Mouse (Mus musculus) cerebellum, postnatal 4 days (tissue): Measurements from ENCODE around the gene Cacna1a.
"Not testable (repeated sequence)": the region's sequence is repeated elsewhere in the genome, so short reads cannot be mapped to it uniquely, and the experiment has no call there.

Experiments used
- DNase-seq, 2 experiments: peaks; one replicate each; pipeline ENCODE4 v3.0.0; 2022; ENCODE audit warnings: low spot score in 2 of 2, mixed read lengths in 1 of 2

The Cacna1a gene

DNA sequence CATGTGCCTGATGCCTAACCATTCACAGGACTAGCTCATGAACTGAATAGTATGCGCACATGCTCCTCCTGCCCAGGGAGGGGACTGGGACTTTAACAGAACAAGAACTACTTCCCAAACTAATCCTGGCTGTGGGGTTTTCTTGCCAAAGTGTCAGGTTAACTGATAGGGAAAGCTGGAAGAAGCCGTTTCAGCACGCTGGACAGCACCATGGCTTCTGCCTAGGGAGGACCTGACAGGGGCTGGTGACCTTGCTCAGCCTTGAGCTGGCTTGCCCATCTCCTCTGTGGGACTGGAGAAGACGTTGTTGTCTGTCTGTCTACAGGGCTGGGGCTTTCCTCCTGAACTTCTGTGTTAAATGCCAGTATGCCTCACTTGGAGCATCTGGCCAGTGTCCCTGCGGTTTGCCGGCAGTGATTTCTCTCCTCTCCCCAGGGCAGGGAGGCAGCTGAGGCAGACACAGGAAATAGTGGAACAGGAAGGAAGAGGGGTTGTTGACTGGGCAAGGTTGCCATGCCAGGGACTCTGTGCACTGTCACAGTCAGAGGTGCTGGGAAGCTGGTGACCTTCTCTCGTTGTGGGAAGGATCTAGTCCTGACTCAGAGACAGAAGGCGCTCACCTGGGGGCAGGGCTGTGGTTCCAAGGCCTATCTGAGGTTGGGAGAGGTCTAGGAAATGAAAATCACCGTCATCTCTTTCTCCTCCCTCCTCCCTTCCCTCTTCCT lies 83.2 kb downstream of the Cacna1a start:
- no peak for DNase-seq

DNA sequence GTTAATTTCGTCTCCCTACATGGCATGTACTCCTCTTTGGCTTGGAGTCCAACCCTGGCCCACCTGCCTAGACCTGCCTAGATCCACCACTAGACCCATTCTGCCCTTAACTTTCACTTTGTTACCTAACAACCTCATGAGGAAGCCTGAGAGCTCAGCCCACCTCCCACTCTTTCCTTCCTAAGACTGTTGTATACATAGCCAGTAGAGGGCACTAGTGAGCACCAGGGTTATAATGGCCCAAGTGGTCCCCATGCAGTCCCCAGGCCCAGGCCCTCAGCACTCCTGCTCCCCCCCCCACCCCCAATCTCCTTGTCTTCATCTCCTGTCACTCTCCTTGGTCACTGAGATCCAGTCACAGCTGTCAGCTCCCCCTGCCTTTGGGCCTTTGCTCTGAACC lies 86.2 kb downstream of the Cacna1a start:
- no peak for DNase-seq

DNA sequence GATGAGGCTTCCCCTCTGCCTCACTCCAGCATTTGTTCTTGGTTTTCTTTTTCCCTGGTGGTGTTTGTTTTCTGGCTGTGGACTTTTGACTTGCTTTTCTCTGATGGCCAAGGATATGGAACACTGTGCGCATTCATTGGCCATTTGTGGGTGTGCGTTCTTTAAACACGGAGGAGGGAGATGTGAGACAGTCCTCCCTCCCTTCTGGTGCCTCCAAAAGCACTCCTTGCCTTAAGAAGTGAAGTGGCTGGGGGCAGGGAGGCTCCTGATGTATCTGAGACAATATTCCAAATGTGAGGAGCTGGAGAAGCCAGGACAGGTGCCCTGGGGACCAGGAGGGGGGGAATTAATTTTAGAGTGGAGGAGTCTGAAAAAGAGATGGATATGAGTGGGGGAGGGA lies 89.1 kb downstream of the Cacna1a start:
- DNase-seq, result no peak

DNA sequence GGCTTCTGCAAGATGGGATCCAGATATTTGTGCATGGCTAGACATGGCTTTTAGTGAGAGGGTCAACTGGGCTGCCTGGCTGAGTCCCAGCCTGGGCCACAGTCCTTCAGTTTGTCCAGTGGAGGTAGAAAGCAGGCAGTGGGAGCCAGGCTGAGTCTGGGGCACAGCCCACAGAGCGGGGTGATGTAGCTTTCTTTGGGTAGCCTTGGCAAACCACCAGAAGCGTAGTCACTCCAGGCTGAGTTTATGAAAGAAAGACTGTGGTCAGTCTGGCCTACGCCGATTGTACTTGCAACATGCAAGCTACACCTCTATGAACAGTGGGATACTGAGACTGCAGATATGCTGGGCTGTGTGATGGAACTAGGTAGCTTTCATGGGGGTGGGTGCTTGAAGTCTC lies 94.8 kb downstream of the Cacna1a start:
- DNase-seq, result no peak

DNA sequence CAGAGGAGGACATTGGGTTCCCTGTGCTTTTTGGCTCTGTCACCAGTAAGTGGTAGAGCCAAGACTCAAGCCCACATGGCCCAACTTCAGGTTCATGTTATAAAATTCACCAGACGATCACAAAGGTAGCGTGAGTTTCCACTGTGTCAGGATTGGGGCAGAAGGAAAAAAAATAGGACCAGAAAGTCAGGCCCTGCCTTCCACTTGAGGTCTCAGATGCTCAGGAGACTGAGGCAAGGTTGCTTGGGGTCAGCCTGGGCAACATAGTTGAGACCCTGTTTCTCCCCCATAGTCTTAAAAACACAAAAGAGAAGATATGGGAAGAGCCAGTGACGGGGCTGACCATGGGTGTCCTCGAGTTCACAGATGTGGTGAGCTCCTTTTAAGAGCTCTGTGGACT lies 97.1 kb downstream of the Cacna1a start:
- DNase-seq, result no peak

DNA sequence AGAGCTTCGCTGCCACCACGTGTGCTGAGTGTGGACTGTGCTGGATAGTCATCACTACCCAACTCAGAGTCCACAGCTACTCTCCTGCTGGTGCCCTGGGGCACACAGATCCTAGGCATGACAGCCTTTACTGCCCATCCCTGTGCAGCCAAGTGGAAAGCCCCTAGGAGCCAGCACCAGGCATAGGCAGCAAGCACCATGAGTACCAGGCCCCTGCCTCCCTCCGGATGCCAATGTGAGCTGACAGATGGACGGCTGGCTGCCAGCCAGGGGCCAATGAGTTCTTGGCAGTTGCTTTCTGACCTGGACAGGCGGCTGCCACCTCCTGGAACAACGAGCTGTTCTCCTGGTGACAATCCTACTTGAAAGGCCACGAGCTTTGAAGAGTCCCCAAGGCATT lies 97.6 kb downstream of the Cacna1a start:
- DNase-seq, result peak; percentile 71 to 94

DNA sequence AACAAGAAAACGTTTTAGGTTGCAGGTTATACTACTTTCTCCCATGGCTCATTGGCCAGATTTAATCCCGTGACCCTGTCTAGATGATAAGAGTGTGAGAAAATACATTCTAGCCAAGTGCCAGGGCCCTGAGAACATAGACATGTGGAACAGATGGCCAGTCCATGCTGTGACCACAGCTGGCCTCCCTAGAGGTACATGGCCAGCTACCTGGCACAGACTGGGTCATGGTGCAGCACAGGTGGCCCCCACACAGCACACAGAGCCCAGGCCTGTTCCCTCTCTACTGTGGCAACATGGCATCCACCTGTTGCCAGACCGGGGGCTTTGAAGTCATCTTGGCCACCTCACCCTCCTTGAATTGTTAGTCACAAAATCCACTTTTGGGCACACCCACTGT lies 101.0 kb downstream of the Cacna1a start:
- no peak for DNase-seq

DNA sequence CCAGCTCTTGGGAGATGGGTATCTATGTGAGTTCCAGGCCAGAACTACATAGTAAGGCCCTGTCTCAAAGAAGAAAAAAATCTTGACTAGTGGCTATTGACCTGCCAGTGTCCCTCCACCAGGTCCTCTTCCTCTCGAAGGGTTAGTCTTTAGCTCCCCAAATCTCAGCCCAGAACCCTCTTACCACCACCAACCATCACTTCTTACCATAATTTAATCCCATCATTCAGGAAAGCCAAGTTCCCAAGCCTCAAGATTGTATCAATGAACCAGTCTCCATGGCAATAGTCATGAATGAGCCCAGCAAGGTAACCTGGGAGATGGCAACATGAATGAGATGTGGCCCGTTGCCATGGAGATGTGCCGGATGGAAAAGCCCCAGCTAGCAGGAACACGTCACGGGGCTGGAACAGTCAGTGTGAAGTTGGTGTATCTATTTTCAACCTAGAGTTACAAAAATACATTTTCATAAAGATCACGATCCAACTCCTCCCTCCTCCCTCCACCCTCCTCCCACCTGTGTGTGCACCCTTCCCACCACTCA lies 106.4 kb downstream of the Cacna1a start:
- peak in 1 of 2 experiments; percentile 40 for DNase-seq

DNA sequence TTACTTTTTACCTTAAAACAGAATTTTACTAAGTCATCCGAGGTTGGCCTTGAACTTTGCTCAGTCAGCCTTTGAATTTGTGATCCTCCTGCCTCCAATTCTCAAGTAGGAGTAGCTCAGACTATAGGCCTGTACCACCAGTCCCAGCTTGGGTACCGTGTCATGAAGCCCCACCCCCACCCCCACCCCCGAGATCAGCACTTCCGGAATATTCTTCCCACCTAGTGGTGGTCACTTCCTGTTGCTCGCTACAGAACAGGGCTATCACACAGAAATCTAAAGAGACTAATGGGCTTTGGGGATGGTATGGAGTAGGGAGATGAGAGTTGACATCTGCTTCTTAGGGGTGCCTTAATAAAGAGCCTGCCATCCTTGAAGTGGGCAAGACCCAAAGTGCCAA lies 112.9 kb downstream of the Cacna1a start:
- no peak for DNase-seq

DNA sequence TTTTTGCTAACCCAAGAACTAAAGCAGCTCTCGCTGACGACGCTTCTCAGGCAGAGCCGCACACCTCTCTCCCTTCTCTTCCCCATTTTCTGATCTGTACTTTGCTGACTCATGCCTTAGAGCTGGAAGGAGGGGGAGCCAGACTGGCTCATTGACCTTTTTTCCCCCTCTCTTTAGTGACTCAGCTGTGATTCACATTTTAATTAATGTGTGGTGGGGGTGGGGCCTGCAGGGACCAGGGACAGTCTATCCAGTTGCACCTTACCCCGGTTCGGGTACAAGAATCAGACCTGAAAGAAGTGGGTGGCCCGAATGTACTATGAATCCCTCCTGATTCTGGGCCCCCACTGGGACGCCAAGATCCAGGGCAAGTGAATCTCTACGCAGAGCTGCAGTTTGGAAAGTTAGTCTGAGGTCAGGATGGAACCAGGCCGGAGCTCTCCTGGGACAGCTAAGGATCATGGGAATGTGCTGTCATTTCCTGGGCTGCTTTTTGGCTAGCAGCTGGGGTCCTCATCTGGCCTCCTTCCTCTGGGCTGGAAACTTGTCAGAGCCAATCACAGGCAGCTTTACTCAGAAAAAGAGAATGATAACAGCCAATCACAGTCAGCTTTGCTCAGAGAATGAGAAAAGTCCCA lies 113.5 kb downstream of the Cacna1a start:
- peak in 1 of 2 experiments; percentile 23 for DNase-seq

DNA sequence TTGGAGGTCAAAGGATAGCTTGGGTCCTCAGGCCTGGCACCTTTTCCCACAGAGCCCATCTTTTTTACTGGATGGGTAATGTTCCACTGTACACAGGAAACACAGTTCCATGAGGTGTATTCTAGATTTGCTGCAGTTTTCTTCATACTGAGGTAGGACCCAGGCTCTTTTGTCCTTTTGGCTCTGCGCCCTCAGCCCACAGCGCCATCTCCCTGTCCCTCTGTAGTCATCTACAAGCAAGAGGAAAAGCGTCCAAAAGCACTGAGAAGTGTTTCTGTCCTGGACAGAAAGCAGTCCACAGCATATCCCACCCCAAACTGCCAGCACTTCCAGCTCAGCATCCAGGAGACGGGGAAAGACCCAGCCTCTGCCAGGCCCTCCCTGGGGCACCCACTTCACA lies 114.4 kb downstream of the Cacna1a start:
- DNase-seq, result no peak

DNA sequence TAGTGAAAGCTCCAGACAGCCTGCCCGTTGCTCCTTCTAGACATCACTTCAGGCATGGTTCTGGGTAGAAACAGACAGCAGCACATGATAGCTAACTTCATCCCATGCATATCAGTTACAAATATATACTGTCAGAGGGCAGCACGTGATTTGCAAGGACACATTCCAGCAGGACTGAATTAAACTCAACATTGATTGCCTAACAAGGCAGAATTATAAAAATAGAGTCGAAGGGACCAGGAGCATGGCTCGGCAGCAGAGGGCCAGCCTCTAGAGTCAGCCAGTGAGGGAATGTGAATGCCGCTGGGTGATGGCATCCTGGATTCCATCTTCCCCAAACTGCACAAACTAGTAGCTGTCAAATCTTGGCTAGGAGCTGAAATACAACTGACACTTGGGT lies 119.0 kb downstream of the Cacna1a start:
- DNase-seq, result no peak

DNA sequence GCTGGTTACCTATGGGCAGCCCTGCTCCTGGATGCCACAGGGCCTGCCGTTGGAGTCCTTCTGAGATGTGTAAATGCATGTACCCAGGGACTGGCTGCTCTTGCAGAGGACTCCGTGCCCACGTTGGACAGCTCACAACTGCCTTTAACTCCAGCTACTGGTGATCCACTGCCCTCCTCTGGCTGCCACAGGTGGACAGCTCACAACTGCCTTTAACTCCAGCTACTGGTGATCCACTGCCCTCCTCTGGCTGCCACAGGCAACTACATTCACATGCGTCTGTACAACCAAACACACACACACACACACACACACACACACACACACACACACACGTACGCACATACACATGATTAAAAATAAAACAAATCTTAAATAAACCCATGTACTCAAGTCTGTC lies 121.5 kb downstream of the Cacna1a start:
- not testable (repeated sequence) for DNase-seq

DNA sequence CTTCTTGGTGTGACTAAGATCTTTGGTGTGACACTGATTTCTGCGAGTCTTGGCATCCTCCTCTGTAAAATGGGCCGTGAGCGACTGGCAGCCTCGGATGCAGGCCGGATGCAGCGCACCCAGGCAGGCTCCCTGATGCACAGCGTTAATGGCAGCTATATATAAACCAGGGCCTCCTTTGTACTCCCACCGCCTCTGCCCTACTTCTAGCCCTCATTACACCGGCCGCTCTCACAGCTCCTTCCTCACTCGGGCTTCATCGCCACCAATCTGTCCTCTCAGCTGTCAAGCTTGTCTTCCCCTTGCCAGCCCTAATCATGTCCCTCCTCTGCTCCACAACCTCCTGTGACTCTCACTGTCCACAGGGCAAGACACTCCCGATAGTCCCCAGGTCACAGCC lies 123.4 kb downstream of the Cacna1a start:
- DNase-seq, result no peak

DNA sequence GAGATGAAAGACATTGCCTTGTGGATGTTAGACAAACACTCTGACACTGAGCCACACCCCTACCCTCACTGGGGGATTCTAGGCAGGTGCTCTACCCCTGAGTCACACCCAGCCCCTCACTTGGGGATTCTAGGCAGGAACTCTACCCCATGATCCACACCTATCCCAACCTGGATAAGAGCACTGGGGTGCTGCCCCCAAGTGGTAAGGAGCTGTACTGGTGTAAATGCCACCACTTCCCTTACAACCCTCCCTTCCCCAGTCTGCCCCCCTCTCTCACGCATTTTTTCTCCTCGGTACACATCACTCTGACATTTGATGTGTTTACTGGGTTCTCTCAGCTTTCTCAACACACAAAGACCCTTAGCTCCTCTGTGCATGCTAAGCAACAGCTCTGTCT lies 125.5 kb downstream of the Cacna1a start:
- peak in 1 of 2 experiments; percentile 40 for DNase-seq

DNA sequence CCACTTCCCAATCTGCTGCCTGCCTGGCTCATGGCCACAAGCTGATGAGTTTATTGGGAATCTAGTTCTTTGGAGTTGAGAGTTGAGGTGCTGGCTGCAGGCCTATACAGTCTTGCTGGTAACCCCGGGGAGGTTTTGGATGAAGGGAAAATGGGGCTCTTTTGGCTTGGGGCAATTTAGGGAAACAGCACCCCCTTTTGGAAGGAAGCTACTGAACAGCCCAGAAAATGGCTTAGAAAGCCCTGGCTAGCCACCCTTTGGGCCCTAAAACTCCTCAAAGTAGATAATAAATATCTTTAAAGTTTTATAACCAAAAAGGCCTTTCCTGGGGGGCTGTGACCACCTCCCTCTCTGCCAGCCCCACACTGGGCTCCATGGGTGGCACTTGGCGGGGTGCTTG lies 129.9 kb downstream of the Cacna1a start:
- DNase-seq, result no peak

DNA sequence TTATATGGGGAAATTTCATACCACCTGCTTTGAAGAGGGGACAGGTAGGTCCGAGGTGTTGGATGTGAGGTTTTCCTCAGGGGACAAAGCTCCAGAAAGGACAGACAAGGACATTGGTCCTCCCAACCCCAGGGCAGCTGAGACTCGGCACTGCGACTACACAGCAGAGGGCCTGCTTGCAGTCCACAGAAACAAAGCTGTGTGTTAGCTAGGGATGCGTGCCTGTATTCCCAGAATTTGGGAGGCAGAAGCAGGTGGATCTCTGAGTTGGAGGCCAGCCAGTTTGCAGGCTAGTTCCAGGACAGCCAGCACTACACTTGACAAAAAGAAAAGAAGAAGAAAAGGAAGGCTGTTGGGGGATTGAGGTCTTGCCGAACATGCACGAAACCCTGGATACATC lies 130.5 kb downstream of the Cacna1a start:
- no peak for DNase-seq

DNA sequence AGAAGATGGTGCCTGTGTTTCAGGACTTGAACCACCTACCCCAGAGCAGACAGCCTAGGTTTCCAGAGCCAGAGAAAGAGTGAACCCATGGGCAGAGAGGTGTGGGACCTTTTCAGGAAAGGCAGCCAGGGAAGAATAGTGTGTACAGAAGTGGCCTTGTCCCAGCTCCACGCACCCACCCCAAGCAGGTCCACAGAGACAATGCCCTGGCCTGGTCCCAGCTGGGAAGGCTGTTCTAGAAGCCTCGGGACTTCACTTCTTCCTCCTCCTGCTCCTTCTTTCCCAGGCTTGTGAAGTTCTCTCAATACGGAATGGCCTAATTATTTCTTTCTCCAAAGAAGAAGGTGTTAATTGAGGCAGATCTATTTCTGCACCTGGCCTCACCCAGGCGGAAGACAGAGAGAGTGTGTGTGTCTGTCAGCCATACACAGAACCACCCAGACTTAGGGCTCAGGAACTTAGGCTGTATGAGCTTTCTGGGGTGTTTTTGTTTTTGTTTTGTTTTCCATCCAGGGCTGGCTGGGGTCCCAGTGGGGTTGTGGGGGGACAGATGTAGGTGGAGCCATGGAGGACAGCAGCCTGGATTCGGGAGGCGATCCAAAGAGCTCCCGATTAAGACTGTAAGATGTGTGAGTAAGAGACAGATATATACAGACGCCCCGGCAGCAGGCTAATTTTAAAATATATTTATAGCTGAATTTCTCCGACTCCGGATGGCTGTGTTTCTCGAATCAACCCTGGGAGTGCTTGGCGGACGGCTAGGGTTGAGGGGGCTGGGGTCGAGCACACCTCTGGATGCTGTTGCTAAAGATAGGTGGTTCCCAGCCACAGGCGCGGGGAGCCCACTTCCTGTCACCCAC lies 131.8 kb downstream of the Cacna1a start:
- no peak for DNase-seq

DNA sequence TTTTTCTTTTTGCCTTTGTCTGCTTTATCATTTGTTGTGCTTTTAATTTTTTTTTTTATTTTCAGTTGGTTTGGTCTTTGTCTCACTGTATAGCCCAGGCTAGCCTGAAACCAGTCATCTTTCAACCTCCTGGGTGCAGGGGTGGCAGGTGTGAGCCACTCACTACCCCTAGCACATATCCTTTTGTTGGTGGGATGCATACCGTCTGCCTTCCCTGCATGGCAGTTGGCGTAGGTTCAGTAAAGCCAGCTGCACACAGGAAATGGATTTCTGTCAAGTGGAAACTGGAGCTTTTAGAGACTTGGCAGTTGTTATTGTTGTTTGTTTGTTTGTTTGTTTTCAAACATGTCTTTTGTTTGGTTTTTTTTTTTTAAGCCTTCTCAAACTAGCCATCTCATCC lies 132.8 kb downstream of the Cacna1a start:
- no peak for DNase-seq

DNA sequence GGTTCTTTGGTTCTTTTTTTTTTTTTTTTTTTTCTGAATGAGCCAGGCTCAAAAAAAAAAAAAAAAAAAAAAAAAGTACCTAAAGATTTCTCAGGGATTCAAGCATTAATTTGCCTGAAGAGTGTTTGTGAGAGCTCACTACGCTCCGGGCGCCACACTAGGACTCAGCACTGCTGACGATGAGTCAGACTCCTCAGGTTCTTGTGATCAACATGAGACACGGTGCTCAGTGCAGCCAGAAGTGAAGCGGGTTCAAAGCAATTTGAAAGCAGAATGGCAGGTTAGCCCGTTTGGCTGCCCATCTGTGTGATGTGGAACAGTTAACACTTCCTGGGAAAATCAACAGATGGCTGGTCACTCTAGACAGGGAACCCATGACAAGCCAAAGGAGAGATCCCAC lies 139.8 kb downstream of the Cacna1a start:
- DNase-seq, result no peak

DNA sequence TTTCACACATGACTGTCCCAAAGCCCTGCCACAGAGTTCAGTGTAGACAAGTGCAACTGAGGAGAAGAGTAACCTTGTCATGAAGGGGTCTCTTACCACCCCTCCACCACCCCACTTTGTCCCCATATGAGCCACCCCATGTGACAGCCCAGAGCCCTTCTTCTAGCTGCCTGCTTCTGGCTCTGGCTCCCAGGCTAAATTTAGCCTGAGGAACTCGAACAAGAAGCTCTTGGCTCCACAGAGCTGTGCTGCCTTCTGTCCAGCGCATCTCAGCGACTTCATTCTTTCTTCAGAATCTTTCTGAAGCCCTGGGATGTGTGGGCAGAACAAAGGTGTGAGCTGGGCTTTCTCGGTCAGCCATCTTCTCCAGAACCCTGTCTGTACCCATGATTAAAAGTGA lies 141.3 kb downstream of the Cacna1a start:
- no peak for DNase-seq

DNA sequence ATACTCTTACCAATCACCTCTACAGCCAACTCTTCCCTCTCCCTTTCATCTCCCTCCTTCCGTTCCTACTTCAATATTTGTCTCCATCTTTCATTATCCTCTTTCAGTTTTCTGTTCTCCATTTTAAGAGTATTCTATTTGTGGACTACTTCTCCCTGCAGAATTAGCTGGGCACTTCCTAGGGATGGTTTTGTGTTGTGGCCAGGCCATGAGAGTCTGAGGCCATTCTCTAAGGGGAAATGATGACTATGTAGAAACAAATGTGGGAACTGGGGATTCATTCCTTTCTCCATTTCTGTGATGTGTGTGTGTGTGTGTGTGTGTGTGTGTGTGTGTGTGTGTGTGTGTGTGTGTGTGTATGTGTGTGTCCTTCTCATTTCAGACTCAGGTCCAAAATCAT lies 144.5 kb downstream of the Cacna1a start:
- no peak for DNase-seq
